Mouse (Mus musculus) olfactory bulb, adult 2 months (tissue): ENCODE results near the gene Calm3. TPM values are rescaled to one million over a fixed set of nuclear protein-coding genes. Genes with fewer than 3 reads are reported as not detected.

Source experiments
- H3K27ac ChIP-seq: fragments of 200-500 bp; 2 replicates; pipeline ENCODE4 v1.5.1; 2012; ENCODE audit warnings: low read depth, low read length; ENCODE audit not compliant: insufficient read depth
- H3K4me1 ChIP-seq: fragments of 200-500 bp; 2 replicates; pipeline ENCODE4 v1.6.1; 2012; ENCODE audit warnings: low read length; ENCODE audit not compliant: control insufficient read depth, insufficient read depth
- H3K4me3 ChIP-seq: fragments of 200-500 bp; 2 replicates; pipeline ENCODE4 v1.5.1; 2012; ENCODE audit warnings: mild to moderate bottlenecking, low read depth, low read length, moderate library complexity; ENCODE audit not compliant: insufficient read depth
- CTCF ChIP-seq: fragments of 200-500 bp; IDR thresholded peaks from 2 replicates; pipeline ENCODE4 v1.5.1; 2012; ENCODE audit warnings: low read depth, mild to moderate bottlenecking, low read length, moderate library complexity; ENCODE audit not compliant: insufficient read depth
- POLR2A ChIP-seq: fragments of 200-500 bp; IDR thresholded peaks from 2 replicates; pipeline ENCODE4 v1.6.1; 2012; ENCODE audit warnings: mild to moderate bottlenecking, low read depth, low read length, moderate library complexity; ENCODE audit not compliant: insufficient read depth
- WGBS: fragments of 180-500 bp; shearing (Covaris S2); methylation state at CpG from one replicate; pipeline ENCODE4 v1.1.7; 2018; 5-methylcytosine and 5-hydroxymethylcytosine counted together
- polyA plus RNA-seq: library from polyadenylated mRNA; stranded (reverse); fragments of >200 nt; gene quantifications from 2 replicates; pipeline ENCODE4 v1.2.4, GENCODE M21; 2012; ENCODE audit warnings: low replicate concordance; ENCODE audit not compliant: missing spikeins, insufficient read depth, insufficient read length

Calm3 gene
- polyA plus RNA-seq, 1 experiment = 1,020 TPM

- peaks cover 31% of the 10 kb centered on the region for H3K4me1 ChIP-seq
- TF ChIP-seq POLR2A (no peak), CTCF (no peak)
- no peak overlapping the region for H3K27ac ChIP-seq
- WGBS = 90% methylated on average over 3 of the region's 3 CpGs
- no peak overlapping the region for H3K4me3 ChIP-seq
Observed at GRCm38 (mm10) chr7:16911904-16912303, 12.0 kb downstream of the Calm3 start.

- WGBS = 34% methylated on average over 10 of the region's 10 CpGs
- no peak overlapping the region for H3K27ac ChIP-seq
- TF ChIP-seq CTCF (no peak), POLR2A (no peak)
- H3K4me1 ChIP-seq = peaks cover 30% of the 10 kb centered on the region
- no peak overlapping the region for H3K4me3 ChIP-seq
Observed at GRCm38 (mm10) chr7:16909909-16910308, 14.0 kb downstream of the Calm3 start.

- Histone ChIP-seq H3K4me1 (peaks cover 21% of the 10 kb centered on the region), H3K4me3 (no peak overlapping the region), H3K27ac (no peak overlapping the region)
- TF ChIP-seq POLR2A = no peak
- no peak for TF ChIP-seq CTCF
- 84% methylated on average over 11 of the region's 11 CpGs for WGBS
Observed at GRCm38 (mm10) chr7:16908859-16909258, 15.1 kb downstream of the Calm3 start.

GRCm38 (mm10) chr7:16908367-16908766 lies 15.5 kb downstream of the Calm3 start:
- TF ChIP-seq POLR2A (no peak), CTCF (no peak)
- WGBS = 64% methylated on average over 11 of the region's 11 CpGs
- H3K4me1 ChIP-seq = peaks cover 20% of the 10 kb centered on the region
- no peak overlapping the region for H3K27ac ChIP-seq
- no peak overlapping the region for H3K4me3 ChIP-seq

- WGBS = 88% methylated on average over 7 of the region's 7 CpGs
- Histone ChIP-seq H3K4me3 (no peak overlapping the region), H3K27ac (no peak overlapping the region), H3K4me1 (peaks cover 20% of the 10 kb centered on the region)
- TF ChIP-seq POLR2A = no peak
- TF ChIP-seq CTCF = no peak
Observed at GRCm38 (mm10) chr7:16907842-16908241, 16.1 kb downstream of the Calm3 start.

GRCm38 (mm10) chr7:16906889-16907559 lies 16.9 kb downstream of the Calm3 start:
- H3K27ac ChIP-seq = no peak overlapping the region
- WGBS = 95% methylated on average over 41 of the region's 41 CpGs

GRCm38 (mm10) chr7:16906281-16906680 lies 17.6 kb downstream of the Calm3 start, which contains the start of gene Ptgir:
Gene Ptgir, plus strand, starts transcription at chr7:16906490.
- WGBS = 31% methylated on average over 6 of the region's 6 CpGs
- H3K27ac ChIP-seq = no peak within 1 kb of the TSS
- no peak for TF ChIP-seq CTCF
- no peak for TF ChIP-seq POLR2A
- H3K4me3 ChIP-seq = no peak within 1 kb of the TSS
- H3K4me1 ChIP-seq = peaks cover 20% of the 10 kb centered on the region

More at GRCm38 (mm10) chr7:16906889-16907559, 16.9 kb downstream of the Calm3 start:
- TF ChIP-seq POLR2A (no peak), CTCF (no peak)
- H3K4me1 ChIP-seq = peaks cover 20% of the 10 kb centered on the region
- H3K4me3 ChIP-seq = no peak overlapping the region

- H3K4me3 ChIP-seq = no peak overlapping the region
- H3K27ac ChIP-seq = no peak overlapping the region
- 77% methylated on average over 9 of the region's 9 CpGs for WGBS
- TF ChIP-seq POLR2A = no peak
- H3K4me1 ChIP-seq = peaks cover 23% of the 10 kb centered on the region
Observed at GRCm38 (mm10) chr7:16905491-16906021, 18.4 kb downstream of the Calm3 start.

GRCm38 (mm10) chr7:16904120-16904675 lies 19.7 kb downstream of the Calm3 start:
- WGBS = 64% methylated on average over 9 of the region's 10 CpGs
- Histone ChIP-seq H3K4me3 (no peak overlapping the region), H3K27ac (no peak overlapping the region), H3K4me1 (peaks cover 20% of the 10 kb centered on the region)
- TF ChIP-seq POLR2A (no peak), CTCF (no peak)
